Mouse (Mus musculus) testis, postnatal 14 days (tissue): ENCODE data around the gene Nxpe5.
A peak's percentile ranks its signal among the peaks of the same experiment; 100 is the strongest.

Experiments
- DNase-seq: peaks from one replicate; pipeline ENCODE4 v3.0.0; 2021; ENCODE audit warnings: low spot score

Nxpe5 gene

GRCm38 (mm10) chr5:138253061-138253460, 27.4 kb downstream of the Nxpe5 start:
- DNase-seq, result no peak

- peak; percentile 95 for DNase-seq
These were observed 29.8 kb downstream of the Nxpe5 start, which contains the start of gene Lamtor4 for GRCm38 (mm10) chr5:138255353-138256093. TSS of gene Lamtor4 (plus strand) at chr5:138255482.

GRCm38 (mm10) chr5:138256094-138256467, 30.4 kb downstream of the Nxpe5 start:
- DNase-seq, result no peak

- DNase-seq, result no peak
These were observed 31.4 kb downstream of the Nxpe5 start for GRCm38 (mm10) chr5:138256966-138257584.

GRCm38 (mm10) chr5:138257585-138257978, 31.9 kb downstream of the Nxpe5 start:
- DNase-seq, result no peak

GRCm38 (mm10) chr5:138258078-138258477, 32.4 kb downstream of the Nxpe5 start:
- no peak for DNase-seq

- DNase-seq, result no peak
These were observed 32.8 kb downstream of the Nxpe5 start for GRCm38 (mm10) chr5:138258542-138258941.

- no peak for DNase-seq
These were observed 33.3 kb downstream of the Nxpe5 start for GRCm38 (mm10) chr5:138258993-138259392.

GRCm38 (mm10) chr5:138260051-138260450, 34.4 kb downstream of the Nxpe5 start:
- no peak for DNase-seq

- DNase-seq, result no peak
These were observed 35.1 kb downstream of the Nxpe5 start for GRCm38 (mm10) chr5:138260834-138261233.

- DNase-seq, result no peak
These were observed 36.3 kb downstream of the Nxpe5 start for GRCm38 (mm10) chr5:138262001-138262400.

GRCm38 (mm10) chr5:138262582-138263240, 37.0 kb downstream of the Nxpe5 start:
- DNase-seq, result no peak

- peak; percentile 90 for DNase-seq
These were observed 37.8 kb downstream of the Nxpe5 start, which contains the start of gene BC037034 for GRCm38 (mm10) chr5:138263260-138264206. TSS of gene BC037034 (minus strand) at chr5:138264033.

GRCm38 (mm10) chr5:138264207-138264578, 38.5 kb downstream of the Nxpe5 start:
- DNase-seq, result no peak

GRCm38 (mm10) chr5:138265712-138266111, 40.0 kb downstream of the Nxpe5 start:
- no peak for DNase-seq

GRCm38 (mm10) chr5:138267114-138267513, 41.4 kb downstream of the Nxpe5 start:
- no peak for DNase-seq

- no peak for DNase-seq
These were observed 43.3 kb downstream of the Nxpe5 start for GRCm38 (mm10) chr5:138268980-138269379.

GRCm38 (mm10) chr5:138271232-138271631, 45.5 kb downstream of the Nxpe5 start:
- no peak for DNase-seq

- peak; percentile 14 for DNase-seq
These were observed 46.8 kb downstream of the Nxpe5 start, which contains the start of gene Gal3st4 for GRCm38 (mm10) chr5:138272409-138272923. TSS of gene Gal3st4 (minus strand) at chr5:138272840.

- DNase-seq, result no peak
These were observed 48.5 kb downstream of the Nxpe5 start for GRCm38 (mm10) chr5:138274186-138274585.

GRCm38 (mm10) chr5:138275216-138276050, 49.7 kb downstream of the Nxpe5 start:
- DNase-seq, result peak; percentile 27
